Mouse (Mus musculus) thymus, adult 2 months (tissue): ENCODE measurements around the gene Tspan17. TPM values are rescaled to one million over a fixed set of nuclear protein-coding genes. Genes with fewer than 3 reads are reported as not detected.

Experiments
- DNase-seq: peaks from one replicate; pipeline ENCODE4 v3.0.0; 2021
- H3K27ac ChIP-seq: fragments of 200-500 bp; 2 replicates; pipeline ENCODE4 v1.5.1; 2012; ENCODE audit warnings: low read length, control low read depth; ENCODE audit not compliant: control insufficient read depth, insufficient read depth
- H3K27me3 ChIP-seq: fragments of 200-500 bp; 2 replicates; pipeline ENCODE4 v1.6.1; 2012; ENCODE audit warnings: mild to moderate bottlenecking, low read length, moderate library complexity, mixed read lengths; ENCODE audit not compliant: control insufficient read depth, insufficient read depth
- H3K36me3 ChIP-seq: fragments of 200-500 bp; 2 replicates; pipeline ENCODE4 v1.6.1; 2012; ENCODE audit warnings: mild to moderate bottlenecking, low read length, moderate library complexity; ENCODE audit not compliant: control insufficient read depth, insufficient read depth
- H3K4me1 ChIP-seq: fragments of 200-500 bp; replicated peaks from 2 replicates; pipeline ENCODE4 v1.6.1; 2012; ENCODE audit warnings: low read length; ENCODE audit not compliant: control insufficient read depth, insufficient read depth
- H3K4me3 ChIP-seq: fragments of 200-500 bp; 2 replicates; pipeline ENCODE4 v1.5.1; 2012; ENCODE audit warnings: mild to moderate bottlenecking, low read length, control low read depth, moderate library complexity; ENCODE audit not compliant: control insufficient read depth, insufficient read depth
- CTCF ChIP-seq: fragments of 200-500 bp; IDR thresholded peaks from 2 replicates; pipeline ENCODE4 v1.5.1; 2012; ENCODE audit warnings: mild to moderate bottlenecking, control low read depth, low read length, moderate library complexity, borderline replicate concordance; ENCODE audit not compliant: control insufficient read depth, poor library complexity, insufficient read depth; ENCODE audit errors: extremely low read depth
- POLR2A ChIP-seq: fragments of 200-500 bp; IDR thresholded peaks from 2 replicates; pipeline ENCODE4 v1.6.1; 2012; ENCODE audit warnings: mild to moderate bottlenecking, low read length, control low read depth, moderate library complexity; ENCODE audit not compliant: control insufficient read depth, poor library complexity, insufficient read depth; ENCODE audit errors: extremely low read depth
- WGBS: fragments of 180-500 bp; shearing (Covaris S2); methylation state at CpG from one replicate; pipeline ENCODE4 v1.1.7; 2018; 5-methylcytosine and 5-hydroxymethylcytosine counted together
- polyA plus RNA-seq: library from polyadenylated mRNA; depleted of rRNA; stranded (reverse); fragments of >200 nt; gene quantifications from 2 replicates; pipeline ENCODE4 v1.2.3, GENCODE M21; 2012

The Tspan17 gene
- polyA plus RNA-seq, 1 experiment = 6.4 TPM

DNA sequence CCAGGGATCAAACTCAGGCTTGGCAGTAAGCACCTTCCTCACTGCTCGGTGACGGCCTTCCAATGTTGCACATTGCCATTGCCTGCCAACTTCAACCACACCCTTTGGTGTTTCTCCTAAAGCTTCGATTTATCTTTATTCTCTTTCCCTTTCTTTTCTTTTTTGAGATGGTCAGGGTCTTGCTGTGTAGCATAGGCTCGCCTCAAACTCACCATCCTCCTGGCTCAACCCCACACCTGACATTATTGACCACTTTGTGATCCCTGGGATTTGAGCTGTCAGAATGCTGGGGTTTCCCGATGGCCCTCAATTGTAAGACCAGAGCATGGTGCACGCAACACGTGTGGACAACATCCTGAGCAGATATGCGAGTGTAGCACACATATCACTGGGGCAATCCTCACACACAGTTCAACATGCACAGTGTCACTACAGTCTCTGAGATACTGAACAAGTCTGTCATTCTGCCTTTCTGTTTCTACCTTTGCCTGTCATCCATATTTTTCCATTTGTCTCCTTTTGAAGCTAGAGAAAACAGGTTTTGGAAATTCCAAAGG lies 32.9 kb upstream of the Tspan17 start:
- TF ChIP-seq POLR2A (no peak), CTCF (no peak)
- 89% methylated on average over 8 of the region's 8 CpGs for WGBS
- peaks cover 6% of the 10 kb centered on the region for H3K4me1 ChIP-seq
- no peaks in the 10 kb centered on the region for H3K27me3 ChIP-seq
- DNase-seq = no peak
- no peaks in the 10 kb centered on the region for H3K36me3 ChIP-seq
- H3K4me3 ChIP-seq = no peak overlapping the region
- H3K27ac ChIP-seq = no peak overlapping the region

GRCm38 (mm10) chr13:54757093-54757830 lies 31.9 kb upstream of the Tspan17 start:
- Histone ChIP-seq H3K4me1 (peaks cover 6% of the 10 kb centered on the region), H3K27me3 (no peaks in the 10 kb centered on the region), H3K36me3 (no peaks in the 10 kb centered on the region), H3K4me3 (no peak overlapping the region), H3K27ac (no peak overlapping the region)
- TF ChIP-seq CTCF = no peak
- no peak for TF ChIP-seq POLR2A
- DNase-seq = no peak
- WGBS = 64% methylated on average over 10 of the region's 10 CpGs

GRCm38 (mm10) chr13:54758045-54758755 lies 31.0 kb upstream of the Tspan17 start:
- TF ChIP-seq POLR2A (no peak), CTCF (no peak)
- peak; percentile 38 for DNase-seq
- H3K4me1 ChIP-seq = peaks cover 6% of the 10 kb centered on the region
- WGBS = 2% methylated on average over 43 of the region's 43 CpGs
- H3K27me3 ChIP-seq = no peaks in the 10 kb centered on the region
- H3K4me3 ChIP-seq = no peak overlapping the region
- H3K36me3 ChIP-seq = no peaks in the 10 kb centered on the region
- no peak overlapping the region for H3K27ac ChIP-seq

DNA sequence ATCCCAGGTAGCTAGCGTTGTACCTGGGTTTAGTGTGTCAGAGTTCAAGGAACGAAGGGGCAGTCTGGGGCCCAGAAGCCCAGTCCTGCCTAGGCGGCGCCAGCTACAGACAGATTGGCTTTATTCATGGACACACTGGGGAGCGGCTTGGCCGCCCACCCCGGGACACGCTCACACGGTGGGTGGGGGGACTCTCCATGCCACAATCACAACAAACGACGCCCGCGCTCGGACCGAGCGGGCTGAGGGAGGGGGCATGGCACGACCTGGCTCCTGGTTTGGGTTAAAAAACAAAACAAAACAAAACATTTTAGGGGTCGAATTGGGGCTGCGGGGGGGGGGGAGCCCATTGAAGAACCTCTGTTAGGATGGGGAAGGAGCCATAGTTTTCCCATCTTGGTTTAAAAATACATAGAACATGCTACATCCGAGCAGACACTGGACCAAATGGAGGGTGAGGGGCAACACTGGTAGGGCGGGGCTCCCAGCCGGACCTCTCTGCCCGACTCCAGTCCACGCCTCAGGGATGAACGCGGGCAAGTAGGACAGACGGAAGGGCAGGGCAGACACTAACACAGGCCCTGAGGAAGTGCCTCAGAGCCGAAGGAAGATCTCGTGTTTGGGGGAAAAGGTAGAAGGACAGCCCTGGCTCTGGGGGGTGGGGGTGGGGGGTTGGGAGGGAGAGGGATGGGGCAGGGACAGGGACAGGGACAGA lies 30.3 kb upstream of the Tspan17 start:
- no peak overlapping the region for H3K4me3 ChIP-seq
- no peak overlapping the region for H3K27ac ChIP-seq
- no peaks in the 10 kb centered on the region for H3K36me3 ChIP-seq
- H3K27me3 ChIP-seq = no peaks in the 10 kb centered on the region; the same call in 1 of the 2 replicates
- DNase-seq = no peak
- H3K4me1 ChIP-seq = peaks cover 6% of the 10 kb centered on the region
- 11% methylated on average over 29 of the region's 29 CpGs for WGBS
- TF ChIP-seq POLR2A (no peak), CTCF (no peak)

GRCm38 (mm10) chr13:54759496-54759895 lies 29.7 kb upstream of the Tspan17 start:
- no peak for DNase-seq
- no peak overlapping the region for H3K4me3 ChIP-seq
- no peak overlapping the region for H3K27ac ChIP-seq
- TF ChIP-seq CTCF (no peak), POLR2A (no peak)
- H3K27me3 ChIP-seq = no peaks in the 10 kb centered on the region; the same call in 1 of the 2 replicates
- 36% methylated on average over 7 of the region's 7 CpGs for WGBS
- no peaks in the 10 kb centered on the region for H3K36me3 ChIP-seq
- H3K4me1 ChIP-seq = peaks cover 6% of the 10 kb centered on the region

DNA sequence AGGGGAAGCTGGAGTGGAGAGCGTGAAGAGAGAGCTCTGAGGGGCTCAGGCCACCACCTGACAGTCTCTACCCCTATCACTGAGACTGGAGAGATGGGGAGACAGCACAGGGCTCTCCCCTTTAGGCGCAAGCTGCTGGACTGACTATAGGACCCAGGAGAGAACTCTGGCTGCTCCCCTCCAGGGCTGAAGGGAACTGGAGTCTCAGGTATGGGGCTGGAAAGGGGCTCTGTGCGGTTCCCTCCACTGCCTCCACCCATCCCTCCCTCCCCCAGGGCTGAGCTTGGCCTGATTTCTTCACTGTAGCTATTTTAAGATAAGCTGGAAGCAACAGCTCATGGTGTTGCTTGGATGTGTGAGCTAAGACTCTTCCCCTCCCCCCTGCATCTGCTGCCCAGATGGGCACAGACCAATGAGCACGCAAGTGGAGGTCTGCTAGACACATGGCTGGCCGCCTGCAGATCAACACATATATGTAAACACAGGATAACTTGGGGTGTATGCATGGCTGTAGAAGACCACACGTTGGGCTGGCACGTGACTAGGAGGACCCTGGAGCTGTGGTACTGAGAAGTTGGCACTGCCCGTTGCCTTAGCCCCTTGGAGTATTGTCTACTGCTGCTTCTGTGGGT lies 28.9 kb upstream of the Tspan17 start:
- Histone ChIP-seq H3K4me3 (no peak overlapping the region), H3K4me1 (peaks cover 6% of the 10 kb centered on the region), H3K36me3 (no peaks in the 10 kb centered on the region), H3K27ac (no peak overlapping the region), H3K27me3 (peaks cover under 1% of the 10 kb centered on the region; the same call in 1 of the 2 replicates)
- TF ChIP-seq CTCF (no peak), POLR2A (no peak)
- WGBS = 75% methylated on average over 8 of the region's 8 CpGs
- no peak for DNase-seq
